Mouse (Mus musculus): Measurements from ENCODE around the gene Card10. TPM values are rescaled to one million over a fixed set of nuclear protein-coding genes. Genes with fewer than 3 reads are reported as not detected.

Card10 gene
- polyA plus RNA-seq, 2 experiments: 1.1 to 2.2 TPM

DNA sequence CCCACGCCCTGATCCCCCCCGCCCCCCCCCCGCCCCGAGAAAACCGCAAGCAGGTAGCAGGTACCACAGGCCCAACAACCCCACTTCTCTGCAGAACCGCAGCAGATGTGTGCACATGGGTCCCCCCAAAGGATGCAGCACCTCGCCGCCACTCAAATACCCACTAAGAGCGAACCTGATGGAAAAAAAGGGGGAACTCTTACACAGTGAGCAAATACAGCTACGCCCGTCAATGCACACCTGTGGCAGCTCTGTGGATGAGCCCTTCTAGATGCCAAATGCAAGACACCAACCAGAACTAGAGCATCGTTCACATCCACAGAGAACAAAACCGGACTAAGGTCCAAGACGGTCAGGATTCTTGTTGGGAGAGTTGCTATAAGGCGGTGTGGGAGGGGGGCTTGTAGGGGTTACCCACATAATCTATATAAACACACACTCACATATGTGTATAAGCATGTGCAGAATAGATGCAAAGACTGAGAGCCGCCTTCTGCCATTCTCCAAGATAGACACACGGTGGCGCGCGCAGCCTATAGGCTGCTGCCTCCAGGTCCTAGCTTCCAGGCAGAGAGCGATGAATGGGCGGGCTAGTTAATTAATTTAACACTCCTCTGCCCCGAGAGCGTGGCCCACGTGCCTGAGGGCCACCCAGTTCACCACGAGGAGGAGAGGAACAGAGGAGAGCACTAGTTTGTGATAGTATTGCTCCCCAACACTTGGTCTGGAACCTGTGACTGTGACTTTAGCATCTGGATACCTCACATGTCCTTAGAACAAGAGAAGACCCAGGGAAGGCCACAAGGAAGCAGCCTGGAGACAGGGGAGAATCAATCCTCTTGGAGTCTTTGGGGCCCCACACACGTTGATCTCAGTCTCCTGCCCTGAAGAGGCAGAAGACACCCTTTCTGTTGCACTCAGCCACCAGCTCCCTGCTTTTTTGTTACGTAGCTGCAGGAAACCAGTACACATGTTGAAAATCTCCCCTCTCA is 23.7 kb upstream of the Card10 start:
- Histone ChIP-seq H3K36me3 (replicated peaks; ENCODE audit: control insufficient read depth, insufficient read depth, low read depth) (no peaks in the 10 kb centered on the region), H3K4me3 (ENCODE audit: insufficient read depth in 1 of 2, low read depth in 2 of 2, low read length in 2 of 2) (no peak overlapping the region), H3K4me2 (ENCODE audit: low read depth) (no peak overlapping the region), H3K9ac (replicated peaks) (no peak overlapping the region), H3K27ac (no peak overlapping the region), H3K4me1 (replicated peaks; ENCODE audit: control insufficient read depth in 2 of 2, insufficient read depth in 2 of 2, low read length in 1 of 2) (peaks cover 0 to 5% of the 10 kb centered on the region in 2 experiments; a peak in 1 of 4 replicates), H3K27me3 (ENCODE audit: control insufficient read depth, insufficient read depth, low read length) (no peaks in the 10 kb centered on the region), H3K9me3 (ENCODE audit: control insufficient read depth, low read length) (no peaks in the 10 kb centered on the region)
- TF ChIP-seq CTCF (IDR thresholded peaks at IDR 0.05; ENCODE audit: low read depth): peak; percentile 90
- TF ChIP-seq EP300 (IDR thresholded peaks at IDR 0.05; ENCODE audit: low read depth): no peak
- WGBS (ENCODE audit: insufficient replicate concordance): 17% methylated on average over 28 of the region's 28 CpGs
- no peak; the same call in 1 of the 2 replicates for ATAC-seq (ENCODE audit: insufficient read depth)
- DNase-seq (ENCODE audit: low read depth in 3 of 3, low spot score in 3 of 3): peak in 1 of 3 experiments; percentile 47

DNA sequence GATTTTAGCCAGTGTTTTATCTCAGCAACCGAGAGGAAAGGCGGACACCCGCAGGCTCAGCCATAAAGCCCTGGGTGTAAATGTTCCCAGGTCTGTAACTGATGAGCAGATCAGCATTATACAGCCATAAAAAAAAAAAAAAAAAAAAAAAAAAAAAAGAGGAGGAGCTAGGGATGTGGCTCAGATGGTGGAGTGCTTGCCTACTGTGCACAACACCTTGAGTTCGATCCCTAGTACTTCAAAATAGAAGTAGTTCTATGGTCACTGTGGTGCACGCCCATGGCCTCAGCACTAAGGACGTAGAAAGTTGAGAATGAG is 13.2 kb upstream of the Card10 start:
- DNase-seq (ENCODE audit: low read depth in 3 of 3, low spot score in 3 of 3): no peak
- ATAC-seq (ENCODE audit: insufficient read depth): no peak
- H3K9me3 ChIP-seq (ENCODE audit: control insufficient read depth, low read length): no peaks in the 10 kb centered on the region
- no peaks in the 10 kb centered on the region for H3K27me3 ChIP-seq (ENCODE audit: control insufficient read depth, insufficient read depth, low read length)
- TF ChIP-seq EP300 (IDR thresholded peaks at IDR 0.05; ENCODE audit: low read depth) (no peak), CTCF (IDR thresholded peaks at IDR 0.05; ENCODE audit: low read depth) (no peak)
- WGBS (ENCODE audit: insufficient replicate concordance): 22% methylated on average over 6 of the region's 6 CpGs
- no peak overlapping the region for H3K9ac ChIP-seq (replicated peaks)
- no peak overlapping the region for H3K4me2 ChIP-seq (ENCODE audit: low read depth)
- no peak overlapping the region for H3K27ac ChIP-seq
- H3K36me3 ChIP-seq (replicated peaks; ENCODE audit: control insufficient read depth, insufficient read depth, low read depth): no peaks in the 10 kb centered on the region
- H3K4me3 ChIP-seq (ENCODE audit: insufficient read depth in 1 of 2, low read depth in 2 of 2, low read length in 2 of 2): no peak overlapping the region
- peaks cover 3 to 7% of the 10 kb centered on the region in 2 experiments; a peak in 3 of 4 replicates for H3K4me1 ChIP-seq (replicated peaks; ENCODE audit: control insufficient read depth in 2 of 2, insufficient read depth in 2 of 2, low read length in 1 of 2)

DNA sequence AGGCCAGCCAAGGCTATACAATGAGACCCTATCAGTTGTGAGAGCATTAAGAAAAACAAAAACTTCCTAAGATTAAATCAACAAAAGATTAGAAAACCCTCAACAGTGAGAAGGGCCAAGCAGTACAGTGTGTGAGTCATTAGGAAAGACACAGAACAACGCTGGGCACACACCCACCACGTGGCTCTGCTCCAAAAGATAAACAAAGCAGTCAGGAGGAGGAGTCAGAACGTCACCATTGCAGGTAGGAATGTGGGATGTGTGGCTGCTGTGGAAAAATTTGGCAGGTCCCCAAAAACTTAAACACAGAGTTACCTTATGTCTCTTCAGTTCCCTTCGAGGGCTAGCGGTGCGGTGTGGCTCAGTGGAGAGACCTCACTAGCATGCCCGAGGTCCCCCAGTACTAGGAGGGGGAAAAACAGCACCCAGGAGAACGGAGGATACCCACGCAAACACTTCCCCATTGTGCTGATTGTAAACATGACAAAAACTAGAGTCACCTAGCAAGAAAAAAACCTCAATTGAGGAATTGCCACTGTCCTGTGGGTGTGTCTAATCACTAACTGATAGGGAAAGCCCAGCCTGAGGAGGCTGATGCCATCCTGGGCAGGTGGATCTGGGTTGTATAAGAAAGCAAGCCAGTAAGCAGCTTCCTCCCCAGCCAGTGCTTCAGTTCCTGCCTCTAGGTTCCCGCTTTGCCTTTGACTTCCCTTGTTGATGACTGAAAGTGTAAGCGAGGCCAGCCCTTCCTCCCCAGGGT is 12.7 kb upstream of the Card10 start:
- Histone ChIP-seq H3K9ac (replicated peaks) (no peak overlapping the region), H3K4me1 (replicated peaks; ENCODE audit: control insufficient read depth in 2 of 2, insufficient read depth in 2 of 2, low read length in 1 of 2) (peaks cover 3 to 7% of the 10 kb centered on the region in 2 experiments; a peak in 3 of 4 replicates), H3K4me2 (ENCODE audit: low read depth) (no peak overlapping the region), H3K36me3 (replicated peaks; ENCODE audit: control insufficient read depth, insufficient read depth, low read depth) (no peaks in the 10 kb centered on the region), H3K27me3 (ENCODE audit: control insufficient read depth, insufficient read depth, low read length) (no peaks in the 10 kb centered on the region), H3K9me3 (ENCODE audit: control insufficient read depth, low read length) (no peaks in the 10 kb centered on the region), H3K27ac (no peak overlapping the region), H3K4me3 (ENCODE audit: insufficient read depth in 1 of 2, low read depth in 2 of 2, low read length in 2 of 2) (no peak overlapping the region)
- ATAC-seq (ENCODE audit: insufficient read depth) (no peak), DNase-seq (ENCODE audit: low read depth in 3 of 3, low spot score in 3 of 3) (no peak)
- WGBS (ENCODE audit: insufficient replicate concordance): 20% methylated on average over 11 of the region's 11 CpGs
- TF ChIP-seq EP300 (IDR thresholded peaks at IDR 0.05; ENCODE audit: low read depth): no peak

- DNase-seq (ENCODE audit: low read depth in 3 of 3, low spot score in 3 of 3): no peak
- peaks cover 3 to 7% of the 10 kb centered on the region in 2 experiments; a peak in 3 of 4 replicates for H3K4me1 ChIP-seq (replicated peaks; ENCODE audit: control insufficient read depth in 2 of 2, insufficient read depth in 2 of 2, low read length in 1 of 2)
- no peak overlapping the region for H3K4me3 ChIP-seq (ENCODE audit: insufficient read depth in 1 of 2, low read depth in 2 of 2, low read length in 2 of 2)
- ATAC-seq (ENCODE audit: insufficient read depth): no peak
- 71% methylated on average over 4 of the region's 4 CpGs for WGBS (ENCODE audit: insufficient replicate concordance)
- no peaks in the 10 kb centered on the region for H3K9me3 ChIP-seq (ENCODE audit: control insufficient read depth, low read length)
- no peaks in the 10 kb centered on the region for H3K27me3 ChIP-seq (ENCODE audit: control insufficient read depth, insufficient read depth, low read length)
- H3K36me3 ChIP-seq (replicated peaks; ENCODE audit: control insufficient read depth, insufficient read depth, low read depth): no peaks in the 10 kb centered on the region
- no peak overlapping the region for H3K9ac ChIP-seq (replicated peaks)
- TF ChIP-seq EP300 (IDR thresholded peaks at IDR 0.05; ENCODE audit: low read depth) (no peak), CTCF (IDR thresholded peaks at IDR 0.05; ENCODE audit: low read depth) (no peak)
- no peak overlapping the region for H3K4me2 ChIP-seq (ENCODE audit: low read depth)
- no peak overlapping the region for H3K27ac ChIP-seq
Observed at GRCm38 (mm10) chr15:78813603-78814002, 10.8 kb upstream of the Card10 start.

DNA sequence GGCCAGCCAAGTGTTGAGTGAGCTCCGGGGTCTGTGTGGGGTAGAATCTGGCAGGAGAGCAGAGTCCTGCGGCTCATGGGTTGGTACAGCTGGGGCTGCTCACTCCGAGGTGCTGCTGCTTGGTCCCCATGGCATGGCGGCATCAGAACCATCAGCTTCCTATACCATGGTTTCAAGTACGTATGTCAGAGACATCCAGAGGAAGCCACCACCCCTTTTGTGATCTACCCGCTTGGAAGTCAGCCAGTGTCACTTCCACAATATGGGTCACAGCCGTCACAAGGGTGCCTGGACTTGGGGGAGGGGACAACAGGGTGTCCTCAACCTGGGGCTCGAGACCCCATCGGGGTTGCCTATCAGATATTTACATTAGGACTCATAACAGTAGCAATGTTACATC is 7.3 kb upstream of the Card10 start:
- no peaks in the 10 kb centered on the region for H3K36me3 ChIP-seq (replicated peaks; ENCODE audit: control insufficient read depth, insufficient read depth, low read depth)
- WGBS (ENCODE audit: insufficient replicate concordance): 57% methylated on average over 9 of the region's 9 CpGs
- no peak for ATAC-seq (ENCODE audit: insufficient read depth)
- no peak for DNase-seq (ENCODE audit: low read depth in 3 of 3, low spot score in 3 of 3)
- H3K27me3 ChIP-seq (ENCODE audit: control insufficient read depth, insufficient read depth, low read length): peaks cover 3% of the 10 kb centered on the region
- no peaks in the 10 kb centered on the region for H3K9me3 ChIP-seq (ENCODE audit: control insufficient read depth, low read length)
- TF ChIP-seq CTCF (IDR thresholded peaks at IDR 0.05; ENCODE audit: low read depth) (no peak), EP300 (IDR thresholded peaks at IDR 0.05; ENCODE audit: low read depth) (no peak)
- peaks cover 0 to under 1% of the 10 kb centered on the region in 2 experiments; a peak in 1 of 4 replicates for H3K4me1 ChIP-seq (replicated peaks; ENCODE audit: control insufficient read depth in 2 of 2, insufficient read depth in 2 of 2, low read length in 1 of 2)
- H3K4me3 ChIP-seq (ENCODE audit: insufficient read depth in 1 of 2, low read depth in 2 of 2, low read length in 2 of 2): no peak overlapping the region
- no peak overlapping the region for H3K27ac ChIP-seq
- H3K9ac ChIP-seq (replicated peaks): no peak overlapping the region
- H3K4me2 ChIP-seq (ENCODE audit: low read depth): no peak overlapping the region
